Mouse (Mus musculus) frontal cortex, postnatal 36 days (tissue): ENCODE data around the gene Anapc4.

ENCODE experiments used
- DNase-seq, 2 experiments: peaks; one replicate each; pipeline ENCODE4 v3.0.0; 2022; ENCODE audit warnings: low spot score in 2 of 2

The Anapc4 gene

GRCm38 (mm10) chr5:52833761-52834274 lies at the start of gene Anapc4:
TSS of gene Anapc4 (plus strand) at chr5:52834012.
- peak; percentile 99 to 100 for DNase-seq

- DNase-seq: no peak
These were observed 47.1 kb upstream of the Anapc4 start for GRCm38 (mm10) chr5:52786556-52787322.

GRCm38 (mm10) chr5:52793230-52793629 lies 40.6 kb upstream of the Anapc4 start:
- DNase-seq: no peak

- no peak for DNase-seq
These were observed 39.7 kb upstream of the Anapc4 start for GRCm38 (mm10) chr5:52794109-52794508.

GRCm38 (mm10) chr5:52799274-52799985 lies 34.4 kb upstream of the Anapc4 start:
- no peak for DNase-seq

GRCm38 (mm10) chr5:52805801-52806200 lies 28.0 kb upstream of the Anapc4 start:
- no peak for DNase-seq

- no peak for DNase-seq
These were observed 27.5 kb upstream of the Anapc4 start for GRCm38 (mm10) chr5:52806349-52806748.

- no peak for DNase-seq
These were observed 26.8 kb upstream of the Anapc4 start for GRCm38 (mm10) chr5:52807030-52807429.

GRCm38 (mm10) chr5:52810446-52810845 lies 23.4 kb upstream of the Anapc4 start:
- DNase-seq: no peak

- DNase-seq: no peak
These were observed 22.8 kb upstream of the Anapc4 start for GRCm38 (mm10) chr5:52811056-52811455.

- peak in 1 of 2 experiments; percentile 49 for DNase-seq
These were observed 21.4 kb upstream of the Anapc4 start for GRCm38 (mm10) chr5:52812456-52812855.

- no peak for DNase-seq
These were observed 20.5 kb upstream of the Anapc4 start for GRCm38 (mm10) chr5:52813312-52813711.

GRCm38 (mm10) chr5:52818676-52819075 lies 15.1 kb upstream of the Anapc4 start:
- DNase-seq: no peak

GRCm38 (mm10) chr5:52821691-52822090 lies 12.1 kb upstream of the Anapc4 start:
- DNase-seq: peak; percentile 53 to 80

GRCm38 (mm10) chr5:52827923-52828322 lies 5.9 kb upstream of the Anapc4 start:
- DNase-seq: no peak

GRCm38 (mm10) chr5:52833005-52833404 lies 807 bp upstream of the Anapc4 start:
- DNase-seq: peak in 1 of 2 experiments; percentile 4

- no peak for DNase-seq
These were observed 574 bp downstream of the Anapc4 start for GRCm38 (mm10) chr5:52834386-52834785.

GRCm38 (mm10) chr5:52844319-52844718 lies 10.5 kb downstream of the Anapc4 start:
- DNase-seq: no peak

GRCm38 (mm10) chr5:52855727-52856126 lies 21.9 kb downstream of the Anapc4 start:
- DNase-seq: no peak

GRCm38 (mm10) chr5:52864446-52864845 lies 30.6 kb downstream of the Anapc4 start:
- no peak for DNase-seq

- DNase-seq: no peak
These were observed 32.0 kb downstream of the Anapc4 start for GRCm38 (mm10) chr5:52865825-52866224.

- DNase-seq: no peak
These were observed 32.7 kb downstream of the Anapc4 start for GRCm38 (mm10) chr5:52866361-52867155.
